Mouse (Mus musculus) bone marrow, adult 2 months (tissue): ENCODE measurements at regions not wholly inside any gene's neighbourhood (a gene's known extent, or its start where the extent isn't known, plus 50 kb on each side); places are given as distances from the start of the nearest gene placed in this dataset.

ENCODE experiments used
- CTCF ChIP-seq: fragments of 200-500 bp; IDR thresholded peaks from 2 replicates; pipeline ENCODE4 v1.5.1; 2011; ENCODE audit warnings: low read length, control low read depth; ENCODE audit not compliant: control insufficient read depth, insufficient read depth
- POLR2A ChIP-seq: fragments of 200-500 bp; IDR thresholded peaks from 2 replicates; pipeline ENCODE4 v1.6.1; 2011; ENCODE audit warnings: low read depth, mild to moderate bottlenecking, control low read depth, low read length, borderline replicate concordance; ENCODE audit not compliant: control insufficient read depth

GRCm38 (mm10) chr2:72546476-72546875 is 70.5 kb downstream of the Cdca7 start:
- TF ChIP-seq CTCF (no peak), POLR2A (no peak)
